Mouse (Mus musculus) liver, embryonic 14.5 days (tissue): ENCODE results near the gene Pik3cb.

Experiments used
- CTCF ChIP-seq: IDR thresholded peaks from 2 replicates; pipeline ENCODE4 v1.5.1; 2016; ENCODE audit warnings: antibody characterized with exemption, low read depth, control low read depth
- EP300 ChIP-seq: IDR thresholded peaks from 2 replicates; pipeline ENCODE4 v1.6.1; 2016; ENCODE audit warnings: antibody characterized with exemption, low read depth

GRCm38 (mm10) chr9:99049760-99050159 is 90.7 kb downstream of the Pik3cb start:
- TF ChIP-seq CTCF (no peak), EP300 (no peak)
